Mouse (Mus musculus) cerebellum, postnatal 10 days (tissue): ENCODE results near the gene Tent5c.
A peak's percentile ranks its signal among the peaks of the same experiment; 100 is the strongest.
"Not testable (repeated sequence)": the region's sequence is repeated elsewhere in the genome, so short reads cannot be mapped to it uniquely, and the experiment has no call there.

Source experiments
- DNase-seq, 2 experiments: peaks; one replicate each; pipeline ENCODE4 v3.0.0; 2021; ENCODE audit warnings: mixed read lengths in 2 of 2

Tent5c gene

DNA sequence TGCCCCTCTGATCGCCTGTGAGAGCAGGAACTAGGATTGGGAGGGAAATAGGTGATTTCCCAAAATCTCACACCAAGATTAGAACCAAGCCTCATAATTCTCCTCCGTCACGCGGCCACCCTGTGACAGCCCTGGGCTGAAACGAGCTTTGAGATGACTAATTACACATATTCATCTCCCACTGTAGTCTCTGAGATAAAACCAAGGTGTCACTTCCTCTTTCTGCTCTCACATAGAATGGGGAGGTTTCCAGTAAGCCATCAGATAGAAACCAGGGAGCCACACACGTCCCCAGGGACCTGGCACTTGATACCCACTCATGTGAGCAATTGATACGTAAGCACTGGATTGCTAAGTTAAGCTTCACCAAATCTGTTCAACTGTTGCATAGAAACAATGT lies 52.4 kb downstream of the Tent5c start:
- no peak for DNase-seq

- DNase-seq: no peak
These were observed 57.4 kb downstream of the Tent5c start for GRCm38 (mm10) chr3:100431705-100432104.

- DNase-seq: no peak
These were observed 58.4 kb downstream of the Tent5c start for GRCm38 (mm10) chr3:100430731-100431130.

GRCm38 (mm10) chr3:100430101-100430500 lies 59.0 kb downstream of the Tent5c start:
- DNase-seq: no peak

DNA sequence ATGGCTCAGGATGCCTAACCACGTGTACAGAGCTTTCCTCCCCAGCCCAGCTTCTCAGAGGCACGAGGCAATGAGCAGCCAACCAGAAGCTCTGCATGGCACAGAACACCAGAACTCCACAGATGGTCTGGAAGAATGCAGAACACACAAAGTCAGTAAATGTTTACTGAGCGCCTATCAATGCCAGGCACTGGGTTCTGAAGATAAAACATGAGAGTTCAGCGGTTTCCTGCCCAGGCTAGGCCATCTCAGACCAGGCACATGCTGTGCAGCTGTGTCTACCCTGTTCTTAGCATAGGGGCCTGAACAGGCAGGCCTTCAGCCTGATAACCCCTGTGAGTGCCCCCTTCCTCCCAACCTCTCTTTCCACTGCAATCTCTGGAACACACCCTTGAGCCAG lies 59.5 kb downstream of the Tent5c start:
- no peak for DNase-seq

- DNase-seq: peak in 1 of 2 experiments; percentile 20
These were observed 61.6 kb downstream of the Tent5c start for GRCm38 (mm10) chr3:100427548-100427947.

- peak; percentile 72 to 84 for DNase-seq
These were observed 66.5 kb downstream of the Tent5c start for GRCm38 (mm10) chr3:100422392-100423167.

GRCm38 (mm10) chr3:100421354-100421753 lies 67.8 kb downstream of the Tent5c start:
- DNase-seq: no peak

GRCm38 (mm10) chr3:100420691-100421056 lies 68.5 kb downstream of the Tent5c start:
- no peak for DNase-seq

- DNase-seq: no peak
These were observed 69.0 kb downstream of the Tent5c start for GRCm38 (mm10) chr3:100419962-100420690.

- no peak for DNase-seq
These were observed 70.7 kb downstream of the Tent5c start for GRCm38 (mm10) chr3:100418387-100418786.

- peak; percentile 53 to 65 for DNase-seq
These were observed 71.3 kb downstream of the Tent5c start for GRCm38 (mm10) chr3:100417772-100418311.

DNA sequence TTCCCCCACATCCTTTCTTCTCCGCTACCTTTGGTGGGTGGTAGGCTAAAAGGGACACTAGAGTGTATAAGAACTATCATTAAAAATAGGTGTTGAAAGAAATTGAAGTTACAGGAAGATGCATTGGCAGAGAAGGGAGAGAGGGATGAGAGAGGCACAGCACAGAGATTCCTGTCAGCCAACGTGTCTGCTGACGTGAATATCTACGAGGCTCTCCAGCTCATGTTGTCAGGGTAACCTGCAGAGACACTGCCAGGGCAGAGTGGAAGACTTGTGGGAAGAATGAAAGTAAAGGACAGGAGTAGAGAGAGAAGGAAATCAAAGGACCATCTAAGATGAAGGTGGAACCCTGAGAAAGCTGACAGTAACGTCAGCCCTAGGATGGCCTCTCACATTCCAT lies 73.5 kb downstream of the Tent5c start:
- no peak for DNase-seq

GRCm38 (mm10) chr3:100413586-100413985 lies 75.5 kb downstream of the Tent5c start:
- not testable (repeated sequence) for DNase-seq

DNA sequence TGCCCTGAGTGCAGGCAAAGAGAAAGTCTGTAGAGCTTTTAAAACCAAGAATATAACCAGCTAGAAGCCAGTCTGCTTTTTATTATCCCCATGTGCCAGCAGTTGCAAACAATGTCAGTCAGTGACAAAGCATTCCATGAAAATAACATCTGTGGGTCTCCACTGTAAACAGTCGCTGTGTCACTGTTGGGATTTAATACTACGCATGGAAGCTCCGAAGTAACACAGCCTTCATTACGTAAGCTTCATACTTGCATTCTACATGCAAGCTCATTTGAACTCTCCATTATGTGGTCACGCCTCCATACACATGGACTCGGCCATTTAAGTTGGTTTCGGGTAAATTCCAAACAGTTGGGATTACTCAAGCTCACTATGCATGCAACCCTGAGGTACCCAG lies 77.2 kb downstream of the Tent5c start:
- DNase-seq: no peak

GRCm38 (mm10) chr3:100409280-100409679 lies 79.8 kb downstream of the Tent5c start:
- no peak for DNase-seq

DNA sequence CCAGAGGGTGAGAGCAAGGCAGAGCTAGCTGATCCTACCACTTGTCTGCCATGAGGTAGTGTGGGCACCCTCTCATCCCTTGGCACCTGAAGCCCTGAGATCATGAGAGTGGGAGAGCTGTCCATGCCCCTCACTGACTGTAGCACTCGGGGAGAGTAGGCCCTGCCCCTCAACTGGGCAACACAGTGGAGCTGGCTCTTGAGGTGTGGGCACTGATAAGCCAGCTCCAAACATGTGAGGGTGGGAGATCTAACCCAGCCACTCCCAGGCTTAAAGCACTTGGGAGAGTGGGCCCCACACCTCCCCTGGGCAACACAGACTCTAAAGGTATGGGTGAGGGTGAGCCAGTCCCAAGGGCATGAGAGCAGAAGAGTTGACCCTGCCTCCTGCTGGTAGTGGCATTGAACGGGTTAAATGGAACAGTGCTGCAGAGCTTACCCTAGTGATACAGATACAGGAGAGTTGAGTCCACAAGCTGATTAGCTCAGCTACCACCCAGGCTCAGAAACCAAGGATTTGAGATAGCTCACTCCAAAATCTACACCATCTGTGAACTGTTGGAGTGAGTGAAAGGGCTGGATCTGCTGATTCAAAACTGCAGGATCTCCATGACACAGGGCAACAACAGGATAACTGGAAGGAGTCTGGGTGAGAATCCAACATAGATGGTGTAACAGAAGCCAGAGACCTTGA lies 80.6 kb downstream of the Tent5c start:
- DNase-seq: no peak

DNA sequence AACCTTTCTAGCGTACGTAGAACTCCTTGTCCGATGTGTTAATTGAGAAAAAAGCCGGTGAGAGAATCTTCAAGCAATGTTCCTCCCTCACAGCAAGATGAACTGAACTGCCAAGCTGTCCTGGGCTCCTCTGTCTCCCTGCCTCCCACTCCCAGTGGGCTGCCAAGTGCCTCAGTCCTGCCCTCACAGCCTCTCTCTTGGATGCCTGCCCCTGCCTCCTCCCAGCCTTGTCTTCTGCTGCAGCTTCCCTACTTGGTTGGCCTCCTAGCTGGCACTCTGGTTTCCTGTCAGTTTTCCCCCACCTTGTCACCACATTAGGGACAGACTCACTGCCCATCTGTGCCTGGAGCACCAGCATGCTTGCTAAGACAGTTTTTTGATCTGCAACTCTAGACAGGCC lies 86.5 kb downstream of the Tent5c start:
- peak; percentile 35 to 63 for DNase-seq
